Mouse (Mus musculus): ENCODE data around the gene Acoxl. TPM values are rescaled to one million over a fixed set of nuclear protein-coding genes. Genes with fewer than 3 reads are reported as not detected.

Acoxl gene
- polyA plus RNA-seq, 1 experiment from 2014 or later, result not detected

DNA sequence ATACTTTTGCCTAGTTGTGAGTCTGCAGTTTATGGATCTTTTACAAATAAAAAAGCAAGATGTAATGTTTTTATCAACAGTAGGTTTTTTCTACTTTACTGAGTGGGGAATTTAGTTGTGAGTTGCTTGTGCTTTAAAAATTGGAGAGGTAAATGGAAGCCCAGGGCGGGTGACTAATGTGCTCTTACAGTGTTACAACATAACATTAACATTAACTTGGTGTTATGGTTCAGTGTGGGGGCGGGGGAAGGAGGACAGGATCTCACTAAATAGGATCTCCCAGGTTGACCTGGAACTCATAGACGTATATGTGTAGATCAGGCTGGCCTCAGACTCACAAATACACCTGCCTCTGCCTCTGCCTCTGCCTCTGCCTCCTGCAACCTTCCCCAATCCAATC is 306.8 kb downstream of the Acoxl start:
- WGBS, result 83% methylated on average over 3 of the region's 3 CpGs
- peaks cover under 1% of the 10 kb centered on the region; the same call in 1 of the 2 replicates for H3K4me1 ChIP-seq
- no peaks in the 10 kb centered on the region for H3K9me3 ChIP-seq (replicated peaks)
- peaks cover 32% of the 10 kb centered on the region for H3K36me3 ChIP-seq (ENCODE audit: poor library complexity, severe bottlenecking)
- H3K9ac ChIP-seq, result no peak overlapping the region
- H3K27me3 ChIP-seq, result no peaks in the 10 kb centered on the region
- H3K4me3 ChIP-seq, result no peak overlapping the region
- ATAC-seq, result no peak
- H3K4me2 ChIP-seq, result no peak overlapping the region
- no peak overlapping the region for H3K27ac ChIP-seq

GRCm38 (mm10) chr2:128149596-128149995 is 310.9 kb downstream of the Acoxl start:
- H3K27ac ChIP-seq, result no peak overlapping the region
- 90% methylated on average over 5 of the region's 5 CpGs for WGBS
- no peak for ATAC-seq

GRCm38 (mm10) chr2:128152211-128152610 is 313.5 kb downstream of the Acoxl start:
- peaks cover 34% of the 10 kb centered on the region for H3K4me1 ChIP-seq
- peaks cover 30% of the 10 kb centered on the region for H3K36me3 ChIP-seq (ENCODE audit: poor library complexity, severe bottlenecking)
- H3K27me3 ChIP-seq, result no peaks in the 10 kb centered on the region
- no peak overlapping the region for H3K4me2 ChIP-seq
- H3K9ac ChIP-seq, result no peak overlapping the region
- 85% methylated on average over 9 of the region's 9 CpGs for WGBS
- no peak for ATAC-seq
- H3K9me3 ChIP-seq (replicated peaks), result no peaks in the 10 kb centered on the region
- H3K4me3 ChIP-seq, result no peak overlapping the region
- H3K27ac ChIP-seq, result no peak overlapping the region

More at GRCm38 (mm10) chr2:128149596-128149995, 310.9 kb downstream of the Acoxl start:
- peaks cover 34% of the 10 kb centered on the region for H3K36me3 ChIP-seq (ENCODE audit: poor library complexity, severe bottlenecking)
- H3K9me3 ChIP-seq (replicated peaks), result no peaks in the 10 kb centered on the region
- no peak overlapping the region for H3K9ac ChIP-seq
- no peak overlapping the region for H3K4me2 ChIP-seq
- H3K27me3 ChIP-seq, result no peaks in the 10 kb centered on the region
- H3K4me1 ChIP-seq, result peaks cover 12% of the 10 kb centered on the region
- no peak overlapping the region for H3K4me3 ChIP-seq

GRCm38 (mm10) chr2:128152845-128153550 is 314.3 kb downstream of the Acoxl start:
- Histone ChIP-seq H3K4me1 (peaks cover 34% of the 10 kb centered on the region), H3K4me2 (no peak overlapping the region), H3K9me3 (replicated peaks) (no peaks in the 10 kb centered on the region), H3K9ac (no peak overlapping the region), H3K27me3 (no peaks in the 10 kb centered on the region), H3K36me3 (ENCODE audit: poor library complexity, severe bottlenecking) (peaks cover 25% of the 10 kb centered on the region), H3K27ac (no peak overlapping the region), H3K4me3 (no peak overlapping the region)
- ATAC-seq, result no peak
- 89% methylated on average over 16 of the region's 16 CpGs for WGBS

- Histone ChIP-seq H3K4me1 (peaks cover 34% of the 10 kb centered on the region), H3K4me3 (no peak overlapping the region), H3K27ac (no peak overlapping the region), H3K9me3 (replicated peaks) (no peaks in the 10 kb centered on the region), H3K4me2 (no peak overlapping the region), H3K36me3 (ENCODE audit: poor library complexity, severe bottlenecking) (peaks cover 23% of the 10 kb centered on the region), H3K27me3 (no peaks in the 10 kb centered on the region), H3K9ac (no peak overlapping the region)
- ATAC-seq, result no peak
- WGBS, result 36% methylated on average over 11 of the region's 11 CpGs
Observed at GRCm38 (mm10) chr2:128153551-128153910, 314.9 kb downstream of the Acoxl start.

DNA sequence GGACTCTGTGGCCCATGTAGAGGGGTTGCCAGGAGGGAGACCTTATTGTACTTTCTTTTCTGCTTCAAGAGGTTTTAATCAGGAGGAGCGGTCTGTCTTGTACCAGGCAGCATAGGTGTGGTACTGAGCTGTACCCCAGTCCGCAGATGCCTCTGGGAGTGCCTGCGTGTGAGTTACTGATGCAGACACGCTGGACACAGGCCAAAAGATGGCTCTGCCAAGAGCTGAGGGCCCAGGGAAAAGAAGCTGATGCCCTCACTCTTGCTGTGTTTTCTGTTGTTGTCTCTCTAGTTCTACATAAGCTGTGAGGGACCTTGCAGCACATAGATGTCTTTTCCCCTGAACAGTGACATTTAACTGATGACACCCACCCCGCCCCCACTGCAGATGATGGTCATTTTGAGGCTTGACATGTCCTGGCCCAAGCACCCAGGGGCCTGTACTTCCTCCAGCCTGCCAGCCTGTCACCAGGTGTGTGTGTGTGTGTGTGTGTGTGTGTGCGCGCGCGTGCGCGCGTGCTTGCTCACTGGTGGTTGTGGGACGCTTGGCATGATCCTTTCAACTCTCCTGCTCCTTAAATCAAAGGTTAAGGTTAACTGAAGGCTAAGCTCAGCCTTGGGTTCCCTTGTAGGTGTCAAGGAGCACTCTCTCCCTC is 316.9 kb downstream of the Acoxl start:
- no peak for ATAC-seq
- 89% methylated on average over 13 of the region's 13 CpGs for WGBS
- Histone ChIP-seq H3K36me3 (ENCODE audit: poor library complexity, severe bottlenecking) (peaks cover 23% of the 10 kb centered on the region; the same call in 1 of the 2 replicates), H3K27me3 (no peaks in the 10 kb centered on the region), H3K9me3 (replicated peaks) (no peaks in the 10 kb centered on the region), H3K9ac (no peak overlapping the region), H3K27ac (no peak overlapping the region), H3K4me1 (peaks cover 46% of the 10 kb centered on the region), H3K4me3 (no peak overlapping the region), H3K4me2 (no peak overlapping the region)

DNA sequence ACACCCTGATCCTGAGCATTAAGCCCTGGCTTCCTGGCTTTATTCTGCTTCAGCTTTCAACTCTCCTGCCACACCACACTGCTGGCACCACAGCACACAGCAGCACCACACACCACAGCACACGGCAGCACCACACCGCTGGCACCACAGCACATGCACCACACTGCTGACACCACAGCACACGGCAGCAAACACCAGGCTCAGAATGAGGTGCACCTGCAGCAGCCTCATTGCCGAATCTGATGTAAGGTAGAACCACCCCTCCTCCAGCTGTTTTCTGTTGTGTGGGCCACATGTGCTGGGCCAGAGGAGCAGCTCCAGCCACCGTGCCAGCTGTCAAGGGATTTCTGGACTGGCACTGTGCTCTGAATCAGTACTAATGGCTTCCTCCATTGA is 317.4 kb downstream of the Acoxl start:
- ATAC-seq, result peak; percentile 34; the same call in 1 of the 2 replicates
- Histone ChIP-seq H3K4me2 (no peak overlapping the region), H3K9ac (no peak overlapping the region), H3K4me1 (peaks cover 46% of the 10 kb centered on the region), H3K27ac (no peak overlapping the region), H3K4me3 (no peak overlapping the region), H3K9me3 (replicated peaks) (no peaks in the 10 kb centered on the region), H3K36me3 (ENCODE audit: poor library complexity, severe bottlenecking) (peaks cover 19% of the 10 kb centered on the region; the same call in 1 of the 2 replicates), H3K27me3 (no peaks in the 10 kb centered on the region)
- 64% methylated on average over 5 of the region's 5 CpGs for WGBS

GRCm38 (mm10) chr2:128156557-128157412 is 318.1 kb downstream of the Acoxl start:
- Histone ChIP-seq H3K27ac (no peak overlapping the region), H3K9ac (no peak overlapping the region), H3K36me3 (ENCODE audit: poor library complexity, severe bottlenecking) (peaks cover 19% of the 10 kb centered on the region; the same call in 1 of the 2 replicates), H3K4me2 (no peak overlapping the region), H3K27me3 (no peaks in the 10 kb centered on the region), H3K4me1 (peaks cover 46% of the 10 kb centered on the region), H3K9me3 (replicated peaks) (no peaks in the 10 kb centered on the region), H3K4me3 (no peak overlapping the region)
- WGBS, result 73% methylated on average over 12 of the region's 12 CpGs
- no peak for ATAC-seq

GRCm38 (mm10) chr2:128158734-128159410 is 320.2 kb downstream of the Acoxl start:
- Histone ChIP-seq H3K27me3 (no peaks in the 10 kb centered on the region), H3K9me3 (replicated peaks) (no peaks in the 10 kb centered on the region), H3K4me1 (peaks cover 44% of the 10 kb centered on the region), H3K27ac (peak overlapping the region; percentile 25; the same call in 1 of the 2 replicates), H3K4me3 (no peak overlapping the region), H3K36me3 (ENCODE audit: poor library complexity, severe bottlenecking) (peaks cover 19% of the 10 kb centered on the region; the same call in 1 of the 2 replicates), H3K9ac (no peak overlapping the region), H3K4me2 (no peak overlapping the region)
- 54% methylated on average over 17 of the region's 17 CpGs for WGBS
- no peak; the same call in 1 of the 2 replicates for ATAC-seq

DNA sequence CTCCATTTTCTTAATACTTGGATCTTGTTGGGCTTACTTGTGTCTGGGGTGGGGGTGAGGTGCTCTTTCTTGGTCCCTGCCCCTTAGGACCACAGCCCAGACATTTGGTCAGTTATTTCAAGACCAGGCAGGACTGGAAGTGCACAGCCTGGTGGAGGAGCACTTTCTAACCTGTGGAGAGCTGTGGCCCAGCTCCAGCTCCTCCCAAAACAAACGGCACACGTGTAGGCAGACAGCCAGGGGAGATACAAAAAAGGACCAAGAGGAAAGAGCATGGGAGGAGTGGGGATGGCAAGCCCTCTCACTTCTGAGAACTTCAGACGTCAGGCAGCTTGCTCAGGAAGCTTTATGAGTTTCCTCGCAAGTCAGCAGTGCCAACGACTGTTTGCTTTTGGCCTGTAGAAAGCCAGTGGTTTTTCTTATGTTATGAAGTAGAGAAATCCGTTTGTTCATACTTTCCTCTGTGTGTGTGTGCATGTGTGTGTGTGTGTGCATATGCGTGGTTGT is 321.0 kb downstream of the Acoxl start:
- Histone ChIP-seq H3K27ac (0 out of 2 replicates have a peak overlapping the region, but pooled peaks have one; percentile 25), H3K36me3 (ENCODE audit: poor library complexity, severe bottlenecking) (peaks cover 19% of the 10 kb centered on the region; the same call in 1 of the 2 replicates), H3K4me2 (no peak overlapping the region), H3K4me3 (no peak overlapping the region), H3K9ac (no peak overlapping the region), H3K27me3 (no peaks in the 10 kb centered on the region), H3K4me1 (peaks cover 41% of the 10 kb centered on the region), H3K9me3 (replicated peaks) (no peaks in the 10 kb centered on the region)
- no peak for ATAC-seq
- WGBS, result 76% methylated on average over 7 of the region's 7 CpGs

DNA sequence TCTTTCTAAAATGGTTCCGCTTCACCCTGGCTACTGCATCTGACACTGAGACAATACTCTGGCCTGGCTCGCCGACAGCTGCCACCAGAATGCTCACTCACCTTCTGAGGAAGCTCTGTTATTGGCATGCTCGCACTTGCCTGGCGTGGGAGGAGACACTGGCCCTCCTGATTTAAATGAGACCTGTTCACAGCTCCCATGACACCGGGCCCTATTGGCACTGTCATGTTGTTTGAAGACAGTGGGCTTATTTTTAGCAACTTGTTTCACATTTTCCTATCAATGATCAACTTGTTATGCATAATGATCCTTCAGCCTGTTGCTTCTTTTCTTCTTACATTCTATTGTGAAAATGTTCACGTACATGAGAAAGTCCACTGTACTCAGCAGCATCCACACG is 324.5 kb downstream of the Acoxl start:
- ATAC-seq, result no peak
- Histone ChIP-seq H3K4me3 (no peak overlapping the region), H3K27ac (no peak overlapping the region), H3K36me3 (ENCODE audit: poor library complexity, severe bottlenecking) (peaks cover 14% of the 10 kb centered on the region; the same call in 1 of the 2 replicates), H3K27me3 (no peaks in the 10 kb centered on the region), H3K4me1 (peaks cover 29% of the 10 kb centered on the region), H3K4me2 (no peak overlapping the region), H3K9ac (no peak overlapping the region), H3K9me3 (replicated peaks) (no peaks in the 10 kb centered on the region)
- 81% methylated on average over 8 of the region's 8 CpGs for WGBS
